Mouse (Mus musculus): ENCODE measurements around the gene Kpna7. TPM values are rescaled to one million over a fixed set of nuclear protein-coding genes. Genes with fewer than 3 reads are reported as not detected.

Gene Kpna7
- polyA plus RNA-seq, 1 experiment from 2014 or later, result not detected

GRCm38 (mm10) chr5:144952592-144952991 lies 131.2 kb downstream of the Kpna7 start:
- DNase-seq (ENCODE audit: low spot score), result no peak
- H3K9me3 ChIP-seq (ENCODE audit: low read length), result no peaks in the 10 kb centered on the region
- H3K4me1 ChIP-seq (ENCODE audit: insufficient read depth, low read depth, low read length), result peaks cover 13% of the 10 kb centered on the region; the same call in 1 of the 2 replicates
- no peak overlapping the region for H3K4me3 ChIP-seq (ENCODE audit: low read depth, low read length)
- 53% methylated on average over 2 of the region's 2 CpGs for WGBS
- H3K9ac ChIP-seq (replicated peaks; ENCODE audit: low read depth), result no peak overlapping the region
- no peak overlapping the region; the same call in 1 of the 2 replicates for H3K27ac ChIP-seq (ENCODE audit: low read length)
- no peaks in the 10 kb centered on the region for H3K27me3 ChIP-seq (replicated peaks; ENCODE audit: insufficient read depth, low read length)
- no peak for ATAC-seq
- no peak overlapping the region for H3K4me2 ChIP-seq (replicated peaks; ENCODE audit: low read depth, low read length)
- no peaks in the 10 kb centered on the region for H3K36me3 ChIP-seq (ENCODE audit: insufficient read depth, low read length)
- TF ChIP-seq EP300 (IDR thresholded peaks at IDR 0.05), result no peak
- TF ChIP-seq CTCF (IDR thresholded peaks at IDR 0.05), result no peak

GRCm38 (mm10) chr5:144950428-144951051 lies 133.3 kb downstream of the Kpna7 start:
- H3K36me3 ChIP-seq (ENCODE audit: insufficient read depth, low read length), result no peaks in the 10 kb centered on the region
- no peak for ATAC-seq
- no peak for DNase-seq (ENCODE audit: low spot score)
- no peaks in the 10 kb centered on the region for H3K27me3 ChIP-seq (replicated peaks; ENCODE audit: insufficient read depth, low read length)
- TF ChIP-seq EP300 (IDR thresholded peaks at IDR 0.05) (no peak), CTCF (IDR thresholded peaks at IDR 0.05) (no peak)
- peaks cover 19% of the 10 kb centered on the region; the same call in 1 of the 2 replicates for H3K4me1 ChIP-seq (ENCODE audit: insufficient read depth, low read depth, low read length)
- H3K9ac ChIP-seq (replicated peaks; ENCODE audit: low read depth), result no peak overlapping the region
- no peaks in the 10 kb centered on the region for H3K9me3 ChIP-seq (ENCODE audit: low read length)
- WGBS, result 87% methylated on average over 5 of the region's 5 CpGs
- no peak overlapping the region for H3K27ac ChIP-seq (ENCODE audit: low read length)
- no peak overlapping the region for H3K4me2 ChIP-seq (replicated peaks; ENCODE audit: low read depth, low read length)
- no peak overlapping the region for H3K4me3 ChIP-seq (ENCODE audit: low read depth, low read length)

- H3K27ac ChIP-seq (ENCODE audit: low read length), result no peak overlapping the region
- DNase-seq (ENCODE audit: low spot score) (peak; percentile 56), ATAC-seq (no peak)
- H3K27me3 ChIP-seq (replicated peaks; ENCODE audit: insufficient read depth, low read length), result no peaks in the 10 kb centered on the region
- WGBS, result 65% methylated on average over 4 of the region's 4 CpGs
- H3K4me3 ChIP-seq (ENCODE audit: low read depth, low read length), result no peak overlapping the region
- no peaks in the 10 kb centered on the region for H3K9me3 ChIP-seq (ENCODE audit: low read length)
- H3K36me3 ChIP-seq (ENCODE audit: insufficient read depth, low read length), result no peaks in the 10 kb centered on the region
- TF ChIP-seq CTCF (IDR thresholded peaks at IDR 0.05) (no peak), EP300 (IDR thresholded peaks at IDR 0.05) (no peak)
- peaks cover 26% of the 10 kb centered on the region; the same call in 1 of the 2 replicates for H3K4me1 ChIP-seq (ENCODE audit: insufficient read depth, low read depth, low read length)
- no peak overlapping the region for H3K4me2 ChIP-seq (replicated peaks; ENCODE audit: low read depth, low read length)
- H3K9ac ChIP-seq (replicated peaks; ENCODE audit: low read depth), result no peak overlapping the region
These were observed 134.0 kb downstream of the Kpna7 start for GRCm38 (mm10) chr5:144949856-144950255.

GRCm38 (mm10) chr5:144948422-144948821 lies 135.4 kb downstream of the Kpna7 start:
- H3K27me3 ChIP-seq (replicated peaks; ENCODE audit: insufficient read depth, low read length), result no peaks in the 10 kb centered on the region
- TF ChIP-seq EP300 (IDR thresholded peaks at IDR 0.05) (no peak), CTCF (IDR thresholded peaks at IDR 0.05) (no peak)
- no peaks in the 10 kb centered on the region for H3K9me3 ChIP-seq (ENCODE audit: low read length)
- no peak overlapping the region for H3K9ac ChIP-seq (replicated peaks; ENCODE audit: low read depth)
- no peak overlapping the region for H3K4me3 ChIP-seq (ENCODE audit: low read depth, low read length)
- WGBS, result 23% methylated on average over 11 of the region's 11 CpGs
- DNase-seq (ENCODE audit: low spot score) (peak; percentile 81), ATAC-seq (peak; percentile 65)
- H3K4me2 ChIP-seq (replicated peaks; ENCODE audit: low read depth, low read length), result no peak overlapping the region
- peaks cover 34% of the 10 kb centered on the region; the same call in 1 of the 2 replicates for H3K4me1 ChIP-seq (ENCODE audit: insufficient read depth, low read depth, low read length)
- no peaks in the 10 kb centered on the region for H3K36me3 ChIP-seq (ENCODE audit: insufficient read depth, low read length)
- H3K27ac ChIP-seq (ENCODE audit: low read length), result peak overlapping the region; percentile 73

GRCm38 (mm10) chr5:144948002-144948401 lies 135.8 kb downstream of the Kpna7 start:
- H3K4me1 ChIP-seq (ENCODE audit: insufficient read depth, low read depth, low read length), result peaks cover 34% of the 10 kb centered on the region; the same call in 1 of the 2 replicates
- H3K4me2 ChIP-seq (replicated peaks; ENCODE audit: low read depth, low read length), result no peak overlapping the region
- no peak overlapping the region for H3K4me3 ChIP-seq (ENCODE audit: low read depth, low read length)

GRCm38 (mm10) chr5:144946032-144946431 lies 137.8 kb downstream of the Kpna7 start:
- peaks cover 34% of the 10 kb centered on the region; the same call in 1 of the 2 replicates for H3K4me1 ChIP-seq (ENCODE audit: insufficient read depth, low read depth, low read length)
- no peaks in the 10 kb centered on the region for H3K9me3 ChIP-seq (ENCODE audit: low read length)
- no peak overlapping the region for H3K4me3 ChIP-seq (ENCODE audit: low read depth, low read length)
- no peak for TF ChIP-seq CTCF (IDR thresholded peaks at IDR 0.05)
- no peak for TF ChIP-seq EP300 (IDR thresholded peaks at IDR 0.05)
- ATAC-seq, result peak; percentile 51; the same call in 1 of the 2 replicates
- H3K36me3 ChIP-seq (ENCODE audit: insufficient read depth, low read length), result no peaks in the 10 kb centered on the region
- H3K27me3 ChIP-seq (replicated peaks; ENCODE audit: insufficient read depth, low read length), result no peaks in the 10 kb centered on the region
- H3K27ac ChIP-seq (ENCODE audit: low read length), result peak overlapping the region; percentile 51
- H3K4me2 ChIP-seq (replicated peaks; ENCODE audit: low read depth, low read length), result no peak overlapping the region
- 33% methylated on average over 4 of the region's 4 CpGs for WGBS
- DNase-seq (ENCODE audit: low spot score), result peak; percentile 67
- no peak overlapping the region for H3K9ac ChIP-seq (replicated peaks; ENCODE audit: low read depth)

More at GRCm38 (mm10) chr5:144948002-144948401, 135.8 kb downstream of the Kpna7 start:
- DNase-seq (ENCODE audit: low spot score) (peak; percentile 72), ATAC-seq (peak; percentile 59)
- H3K27me3 ChIP-seq (replicated peaks; ENCODE audit: insufficient read depth, low read length), result no peaks in the 10 kb centered on the region
- H3K9ac ChIP-seq (replicated peaks; ENCODE audit: low read depth), result no peak overlapping the region
- H3K27ac ChIP-seq (ENCODE audit: low read length), result peak overlapping the region; percentile 73
- H3K9me3 ChIP-seq (ENCODE audit: low read length), result no peaks in the 10 kb centered on the region
- 39% methylated on average over 1 of the region's 1 CpGs for WGBS
- H3K36me3 ChIP-seq (ENCODE audit: insufficient read depth, low read length), result no peaks in the 10 kb centered on the region
- TF ChIP-seq EP300 (IDR thresholded peaks at IDR 0.05) (peak; percentile 70), CTCF (IDR thresholded peaks at IDR 0.05) (no peak)

All from lung, postnatal 0 days (tissue).